Mouse (Mus musculus) C2C12 (cell line): ENCODE data around the gene Tmem150c.

Experiments used
- CEBPB ChIP-seq: IDR thresholded peaks from one replicate; pipeline ENCODE4 v1.6.1; 2011; ENCODE audit warnings: low read depth, mild to moderate bottlenecking, control low read depth, moderate library complexity
- CTCF ChIP-seq: IDR thresholded peaks from one replicate; pipeline ENCODE4 v1.5.1; 2011; ENCODE audit not compliant: control insufficient read depth, insufficient read depth, insufficient read length
- FOSL1 ChIP-seq: IDR thresholded peaks from one replicate; pipeline ENCODE4 v1.8.0; 2011; ENCODE audit warnings: mild to moderate bottlenecking, low read length; ENCODE audit not compliant: poor library complexity, insufficient read depth, severe bottlenecking
- MAX ChIP-seq: IDR thresholded peaks from one replicate; pipeline ENCODE4 v1.6.1; 2011; ENCODE audit warnings: mild to moderate bottlenecking, control low read depth
- MYOD1 ChIP-seq: IDR thresholded peaks from one replicate; pipeline ENCODE4 v1.6.1; 2011; ENCODE audit warnings: low read depth; ENCODE audit not compliant: control insufficient read depth, insufficient read length
- USF1 ChIP-seq: IDR thresholded peaks from one replicate; pipeline ENCODE4 v1.6.1; 2011; ENCODE audit warnings: low read depth, mild to moderate bottlenecking, control low read depth, moderate library complexity

DNA sequence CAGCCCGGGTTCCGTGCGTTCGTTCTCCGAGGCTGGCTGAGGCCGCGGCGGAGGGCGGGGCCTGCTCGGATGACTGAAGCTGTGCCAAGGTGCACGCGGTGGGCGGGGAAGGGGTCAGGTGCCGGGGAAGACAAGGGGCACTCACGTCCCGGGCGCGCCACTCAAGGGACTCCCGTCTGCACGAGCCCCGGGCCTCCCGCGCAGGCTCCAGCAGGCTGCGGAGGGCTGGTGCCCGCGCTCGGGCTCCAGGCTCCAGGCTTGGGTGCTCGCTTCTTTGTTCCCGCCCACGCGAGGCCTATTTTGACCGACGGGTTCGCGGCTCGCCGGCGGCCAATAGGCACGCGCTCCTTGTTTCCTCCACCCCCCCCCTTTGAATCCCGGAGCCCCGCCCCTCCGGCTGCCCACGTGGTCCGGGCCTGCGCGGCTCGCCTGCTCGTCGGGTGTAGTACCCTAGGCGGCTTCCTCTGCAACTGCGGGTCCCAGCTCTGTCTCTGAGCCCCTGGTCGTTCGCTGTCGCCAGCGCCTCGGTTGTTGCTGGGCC, 119.9 kb downstream of the Tmem150c start, which contains the start of the genes Hnrnpdl and Enoph1:
- TF ChIP-seq CTCF, result no peak
- TF ChIP-seq CEBPB, result no peak
- TF ChIP-seq USF1, result peak; percentile 75
- TF ChIP-seq MAX, result peak; percentile 48
- no peak for TF ChIP-seq FOSL1
- no peak for TF ChIP-seq MYOD1
